Mouse (Mus musculus) thymus, adult 18-20 months (tissue): Measurements from ENCODE around the gene Kcnq1.

ENCODE experiments used
- DNase-seq, 2 experiments: peaks; one replicate each; pipeline ENCODE4 v3.0.0; 2022; ENCODE audit warnings: mixed read lengths in 2 of 2

Kcnq1 gene

DNA sequence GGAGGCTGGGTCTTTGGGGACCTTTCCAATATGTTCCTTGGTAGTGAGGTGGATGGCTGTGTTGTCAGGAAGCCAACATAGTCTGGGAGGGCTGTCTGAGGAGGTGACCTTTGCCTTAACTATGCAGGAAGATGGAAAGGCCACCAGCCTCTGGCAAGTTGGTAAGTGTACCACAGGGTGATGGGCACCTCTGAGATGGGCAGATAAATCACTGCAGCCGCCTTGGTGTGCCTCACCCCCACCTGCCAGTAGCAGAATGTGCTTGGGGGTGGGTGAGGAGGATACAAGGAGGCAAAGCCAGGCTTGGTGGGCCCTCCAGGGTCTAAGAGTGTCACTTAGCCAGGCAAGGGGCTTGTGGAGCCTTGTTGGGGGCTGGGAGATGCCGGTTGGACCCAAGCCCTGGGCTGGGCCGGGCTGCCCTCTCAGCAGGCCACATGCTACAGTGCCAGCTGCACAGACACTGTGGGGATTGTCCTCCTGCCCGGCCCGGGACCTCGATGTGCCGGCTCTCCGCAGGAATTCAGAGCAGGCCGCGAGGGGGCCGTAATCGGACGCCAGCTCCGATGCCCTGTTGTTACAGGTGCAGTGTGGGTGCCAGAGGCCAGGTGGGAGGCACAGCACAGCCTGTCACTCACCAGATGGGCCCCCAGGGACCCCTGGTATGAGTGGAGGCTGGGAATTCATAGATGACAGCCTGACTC is 223.1 kb downstream of the Kcnq1 start:
- no peak for DNase-seq

GRCm38 (mm10) chr7:143333040-143333439 is 226.9 kb downstream of the Kcnq1 start:
- DNase-seq: no peak

DNA sequence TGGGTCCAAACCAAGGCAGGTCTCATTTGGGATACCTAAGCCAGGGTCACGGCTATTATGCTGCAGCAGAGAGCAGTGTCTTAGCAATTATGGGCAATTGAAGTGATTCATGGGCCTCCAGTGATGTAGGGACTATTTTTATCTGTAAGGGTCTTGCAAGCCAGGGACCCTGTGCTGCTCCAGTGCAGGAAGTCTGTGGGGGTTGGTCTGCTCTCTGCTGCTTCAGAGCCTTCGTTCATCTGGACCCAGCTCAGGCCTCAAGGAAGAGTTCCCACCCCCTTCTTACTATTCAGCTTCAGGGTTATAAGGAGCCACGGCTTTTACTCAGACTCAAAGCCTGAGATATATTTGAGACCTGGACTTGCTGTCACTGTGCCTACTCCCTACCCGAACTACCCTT is 227.4 kb downstream of the Kcnq1 start:
- DNase-seq: no peak

DNA sequence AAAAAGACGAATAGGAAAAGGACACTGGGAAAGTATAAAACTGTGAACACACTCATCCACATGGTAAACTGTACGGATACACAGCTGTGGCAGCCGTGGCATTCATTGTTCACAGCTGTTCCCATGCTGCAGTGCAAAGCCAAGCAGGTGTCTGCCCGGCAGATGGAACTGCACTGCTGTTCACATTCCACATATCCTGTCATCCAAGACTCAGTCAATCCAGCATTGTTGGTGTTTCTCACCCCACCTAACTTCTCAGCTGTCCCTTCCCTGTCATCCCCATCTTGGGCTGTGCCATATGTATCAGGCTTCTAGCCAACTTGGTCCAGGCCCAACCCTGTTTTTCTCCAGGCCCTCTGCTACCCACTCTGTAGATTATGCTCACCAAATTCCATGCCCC is 232.5 kb downstream of the Kcnq1 start:
- DNase-seq: no peak

DNA sequence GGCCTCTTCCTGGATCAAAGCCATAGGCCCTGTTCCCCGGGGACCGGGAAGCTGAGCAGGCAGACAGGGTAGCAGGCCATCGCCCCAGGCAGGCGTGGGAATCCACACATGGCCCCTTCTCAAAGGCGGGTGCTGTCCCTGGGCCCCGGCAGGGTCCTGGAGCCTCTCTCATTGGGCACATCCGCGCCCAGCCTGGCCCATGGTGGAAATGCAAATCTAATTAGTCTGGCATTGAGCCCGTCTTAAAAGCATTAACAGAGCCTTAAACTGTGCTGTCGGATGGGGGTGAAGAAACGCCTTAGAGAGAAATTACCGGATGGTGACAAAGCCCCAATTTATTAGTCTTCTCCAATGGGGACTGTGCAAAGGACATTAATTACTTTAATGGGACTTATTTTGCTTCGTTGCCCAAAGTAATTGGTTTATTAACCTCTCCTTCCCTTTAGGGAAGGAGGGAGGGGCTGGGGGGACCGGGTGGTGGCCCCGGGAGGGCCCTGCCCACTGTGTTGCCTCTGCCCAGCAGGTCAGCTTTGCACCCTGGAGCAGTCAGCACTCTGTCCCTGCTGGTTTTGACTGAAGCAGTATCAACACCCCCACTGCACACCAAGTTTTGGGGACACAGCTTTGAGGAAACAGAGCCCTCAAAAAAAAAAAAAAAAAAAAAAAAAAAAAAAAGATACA is 234.6 kb downstream of the Kcnq1 start:
- no peak for DNase-seq

GRCm38 (mm10) chr7:143341301-143341980 is 235.3 kb downstream of the Kcnq1 start:
- DNase-seq: no peak

DNA sequence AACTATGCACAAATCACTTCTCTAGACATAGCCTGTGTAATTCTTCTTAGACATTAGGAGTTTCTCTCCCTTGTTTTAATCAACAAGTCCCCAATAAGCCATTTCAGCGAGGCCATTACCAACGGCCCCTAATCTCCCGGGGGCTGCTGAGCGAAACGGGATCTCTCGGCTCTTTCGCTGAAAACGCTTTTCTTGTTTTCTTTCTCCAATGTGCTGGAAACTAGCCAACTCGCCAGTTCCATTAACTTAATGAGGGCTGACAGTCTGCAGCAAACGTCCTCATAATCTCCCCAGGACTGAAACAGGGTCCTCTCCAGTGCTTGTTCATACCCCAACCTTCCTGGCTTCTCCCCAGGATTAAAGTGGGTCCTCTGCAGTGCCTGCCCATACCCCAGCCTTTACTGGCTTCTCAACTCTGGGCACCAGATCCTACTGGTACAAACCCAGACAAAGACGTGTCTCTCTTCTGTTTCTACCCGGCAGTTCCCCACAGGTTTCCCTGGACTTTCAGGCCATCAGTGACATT is 237.7 kb downstream of the Kcnq1 start:
- no peak for DNase-seq

DNA sequence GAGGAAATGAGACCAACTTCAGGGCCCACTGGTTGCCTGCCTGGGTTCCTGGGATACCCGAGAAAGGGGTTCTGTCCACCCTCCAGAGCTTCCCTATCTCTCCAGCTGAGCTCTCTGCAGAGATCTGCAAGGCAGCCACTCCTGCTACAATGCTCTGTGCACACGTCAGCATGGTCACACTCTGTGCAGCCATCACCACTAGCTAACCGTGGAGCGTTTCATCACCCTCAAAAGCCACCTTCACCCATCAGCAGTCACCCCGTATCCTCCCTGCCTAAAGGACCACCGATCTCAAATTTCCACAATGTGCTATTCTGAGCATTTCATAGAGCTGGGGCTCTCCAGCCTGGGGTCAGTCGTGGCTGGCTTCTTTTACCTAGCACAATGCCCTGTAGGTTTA is 243.1 kb downstream of the Kcnq1 start:
- DNase-seq: no peak

DNA sequence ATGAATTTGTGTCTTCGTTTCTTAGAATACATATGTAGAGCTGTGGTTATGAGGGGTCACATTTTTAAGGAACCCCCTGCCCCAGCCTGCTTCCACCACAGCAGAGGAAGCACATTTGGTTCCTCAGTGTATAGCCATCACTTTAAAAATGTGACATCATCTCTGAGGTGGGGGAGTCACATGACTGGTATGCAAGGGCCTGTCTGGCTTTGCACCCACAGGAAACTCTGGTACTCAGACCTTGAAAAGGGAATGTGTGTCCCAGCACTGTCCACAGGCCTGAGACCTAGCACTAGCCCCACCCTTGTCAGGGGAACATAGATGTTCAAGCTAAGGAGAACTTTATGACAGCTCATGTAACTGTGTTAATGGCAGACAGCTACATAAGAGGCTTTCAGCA is 243.7 kb downstream of the Kcnq1 start:
- no peak for DNase-seq

GRCm38 (mm10) chr7:143355831-143356230 is 249.7 kb downstream of the Kcnq1 start:
- DNase-seq: no peak

DNA sequence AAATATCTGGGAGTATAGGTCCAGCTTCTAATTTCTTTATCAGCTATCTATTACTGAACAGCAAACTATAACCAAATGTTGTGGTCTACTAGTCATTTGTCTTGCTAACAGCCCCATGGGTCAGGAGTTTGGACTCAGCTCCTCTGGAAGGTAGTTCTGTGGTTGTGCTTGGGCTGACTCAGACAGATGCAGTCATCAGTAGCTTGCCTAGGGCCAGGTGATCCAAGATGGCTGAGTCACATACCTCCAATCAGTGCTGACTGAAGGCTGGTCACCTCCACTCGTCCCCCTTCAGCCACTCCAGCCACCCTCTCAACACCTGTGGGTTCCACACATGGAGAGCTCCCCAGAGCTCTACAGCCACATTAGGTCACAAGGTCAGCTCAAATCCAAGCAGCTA is 250.9 kb downstream of the Kcnq1 start:
- no peak for DNase-seq

GRCm38 (mm10) chr7:143357831-143358230 is 251.7 kb downstream of the Kcnq1 start:
- DNase-seq: no peak

- no peak for DNase-seq
Measured at GRCm38 (mm10) chr7:143359762-143360161, 253.6 kb downstream of the Kcnq1 start.

GRCm38 (mm10) chr7:143360776-143361175 is 254.6 kb downstream of the Kcnq1 start:
- no peak for DNase-seq

- no peak for DNase-seq
Measured at GRCm38 (mm10) chr7:143364092-143364832, 258.1 kb downstream of the Kcnq1 start.

DNA sequence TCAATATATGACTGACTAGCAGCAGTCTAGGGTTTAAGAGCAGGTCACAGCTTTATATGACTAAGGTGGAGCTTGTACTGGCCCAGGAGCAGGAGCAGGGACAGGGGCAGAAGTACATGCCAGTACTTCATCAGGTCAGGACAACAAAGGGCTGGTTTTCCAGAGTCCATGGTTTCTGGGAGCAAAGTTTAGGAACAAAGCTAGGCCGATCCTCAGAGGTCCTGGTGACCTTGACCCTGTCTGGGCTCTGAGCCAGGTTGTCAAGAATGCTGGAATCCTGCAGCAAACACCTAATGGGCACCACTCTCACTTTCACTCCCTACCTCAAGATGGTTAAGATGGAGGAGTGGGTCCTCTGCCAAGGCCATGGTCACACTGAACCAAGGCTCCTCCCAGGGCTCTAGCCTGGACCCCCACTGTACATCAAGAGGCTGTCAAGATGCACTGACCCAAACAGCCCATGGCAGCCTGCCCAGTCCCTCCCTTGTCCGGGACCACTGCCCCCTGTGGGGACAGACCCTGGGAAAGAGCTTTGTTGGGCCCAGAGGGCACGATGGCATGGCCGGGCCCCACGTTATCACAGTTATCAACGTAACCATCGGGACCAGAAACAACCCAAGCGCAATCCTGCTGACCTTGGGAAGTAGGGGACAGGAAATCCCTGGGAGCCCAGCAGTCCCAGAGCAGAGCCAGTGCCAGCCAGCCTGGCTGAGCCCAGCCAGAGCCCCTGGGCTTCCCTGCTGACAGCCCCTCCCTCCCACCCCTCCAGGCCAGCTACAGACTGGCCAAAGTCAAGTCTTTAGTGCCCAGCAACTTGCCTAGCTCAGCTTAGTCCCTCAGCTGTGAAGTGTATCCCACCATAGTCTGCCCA is 259.0 kb downstream of the Kcnq1 start:
- no peak for DNase-seq

- DNase-seq: no peak
Measured at GRCm38 (mm10) chr7:143367366-143368266, 261.5 kb downstream of the Kcnq1 start.

GRCm38 (mm10) chr7:143368267-143368643 is 262.1 kb downstream of the Kcnq1 start:
- DNase-seq: no peak

- DNase-seq: no peak
Measured at GRCm38 (mm10) chr7:143371336-143371735, 265.2 kb downstream of the Kcnq1 start.

DNA sequence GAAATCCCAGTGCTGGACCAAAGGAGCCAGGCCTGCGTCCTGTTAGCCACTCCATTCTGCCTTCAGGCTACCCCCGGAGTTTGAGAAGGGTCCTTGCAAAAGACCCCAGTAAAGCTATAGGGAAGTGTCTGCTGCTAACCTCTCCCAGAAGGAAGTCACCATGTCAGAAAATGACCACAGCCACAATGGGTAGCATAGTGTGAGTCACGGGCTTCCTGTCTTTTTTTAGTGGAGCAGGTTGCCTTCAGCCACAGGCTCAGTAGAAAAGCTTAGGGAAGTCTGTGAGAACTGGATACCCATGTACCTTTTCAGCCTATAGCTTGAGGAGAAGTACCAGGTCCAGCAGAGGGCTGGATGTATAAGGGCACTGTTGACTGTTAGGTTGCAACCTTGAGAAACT is 267.1 kb downstream of the Kcnq1 start:
- DNase-seq: no peak

DNA sequence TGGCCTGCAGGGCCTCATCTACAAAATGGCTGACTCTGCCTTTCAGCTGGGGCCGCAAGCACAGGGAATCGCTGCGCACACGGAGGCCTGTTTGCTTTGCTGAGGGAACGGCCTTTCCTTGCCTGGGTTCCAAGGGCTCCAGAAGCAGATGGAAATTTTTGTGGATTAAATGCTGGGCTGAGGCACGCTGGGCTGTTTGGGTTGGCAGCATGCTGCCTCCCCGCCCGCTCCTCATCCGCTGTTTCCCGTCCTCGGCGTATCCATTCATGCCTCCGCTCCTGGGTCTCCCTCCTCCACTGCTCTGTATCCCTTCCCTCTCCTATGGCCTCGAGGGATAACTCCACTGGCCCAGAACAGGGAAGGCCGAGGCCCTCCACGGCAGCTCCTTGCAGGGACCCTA is 269.8 kb downstream of the Kcnq1 start:
- DNase-seq: no peak
